Mouse (Mus musculus): ENCODE data around the gene Hagh. TPM values are rescaled to one million over a fixed set of nuclear protein-coding genes. Genes with fewer than 3 reads are reported as not detected.
A peak's percentile ranks its signal among the peaks of the same experiment; 100 is the strongest.

Hagh gene
- polyA plus RNA-seq, 1 experiment, result 352 TPM

- Histone ChIP-seq H3K27me3 (ENCODE audit: control insufficient read depth, insufficient read depth, low read length) (no peaks in the 10 kb centered on the region), H3K27ac (ENCODE audit: insufficient read depth, low read depth, low read length) (peak overlapping the region; percentile 96), H3K4me1 (ENCODE audit: control insufficient read depth, insufficient read depth, insufficient read length, low read length) (peaks cover 12% of the 10 kb centered on the region; the same call in 1 of the 2 replicates), H3K36me3 (ENCODE audit: control insufficient read depth, insufficient read depth, low read length) (peaks cover 19% of the 10 kb centered on the region), H3K4me3 (ENCODE audit: low read depth, low read length) (peak overlapping the region; percentile 96)
- under 1% methylated on average over 21 of the region's 21 CpGs for WGBS
- no peak for TF ChIP-seq POLR2A (IDR thresholded peaks at IDR 0.05; ENCODE audit: low read depth, low read length)
- no peak; the same call in 1 of the 2 replicates for TF ChIP-seq CTCF (IDR thresholded peaks at IDR 0.05; ENCODE audit: extremely low read depth, insufficient read length, insufficient replicate concordance, low read depth, low read length)
Measured at GRCm38 (mm10) chr17:24849733-24850064, 9.8 kb downstream of the Hagh start.

DNA sequence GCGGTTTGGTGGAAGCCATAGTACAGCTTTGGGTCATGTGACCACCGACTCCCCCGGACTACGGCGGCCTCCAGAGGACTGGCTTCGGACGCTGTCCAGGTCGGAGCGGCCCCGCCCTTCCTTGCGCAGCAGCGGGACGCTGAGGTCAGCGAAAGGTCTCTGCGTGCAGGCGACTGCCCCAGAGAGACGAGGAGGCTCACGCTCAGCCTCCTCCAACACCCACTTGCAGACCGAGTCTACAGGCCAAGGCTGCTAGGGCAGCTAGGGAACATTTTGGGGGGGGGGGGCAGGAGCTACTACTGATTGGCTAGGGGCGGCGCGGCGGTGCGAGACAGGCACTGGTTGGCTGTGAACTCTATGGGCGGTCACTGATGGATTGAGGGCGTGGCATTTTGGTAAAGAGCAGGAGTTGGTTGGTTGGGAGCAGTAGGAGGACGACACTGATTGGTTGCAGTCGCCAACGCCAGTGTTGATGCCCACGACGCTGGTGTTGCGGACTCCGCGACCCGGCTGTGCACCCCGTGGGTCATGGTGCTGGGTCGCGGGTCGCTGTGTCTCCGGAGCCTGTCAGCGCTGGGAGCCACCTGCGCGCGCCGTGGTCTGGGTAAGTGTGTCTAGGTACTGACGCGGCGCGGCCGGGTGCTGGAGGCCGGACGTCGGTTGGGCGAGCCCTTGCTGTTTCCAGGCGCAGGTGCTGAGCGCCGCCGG, 10.3 kb downstream of the Hagh start, which contains the start of gene Fahd1:
Gene Fahd1, minus strand, starts transcription at position 300 of the 708 bp plus-strand sequence.
- no peaks in the 10 kb centered on the region for H3K27me3 ChIP-seq (ENCODE audit: control insufficient read depth, insufficient read depth, low read length)
- H3K36me3 ChIP-seq (ENCODE audit: control insufficient read depth, insufficient read depth, low read length), result peaks cover 23% of the 10 kb centered on the region
- H3K4me1 ChIP-seq (ENCODE audit: control insufficient read depth, insufficient read depth, insufficient read length, low read length), result peaks cover 12% of the 10 kb centered on the region; the same call in 1 of the 2 replicates
- TF ChIP-seq CTCF (IDR thresholded peaks at IDR 0.05; ENCODE audit: extremely low read depth, insufficient read length, insufficient replicate concordance, low read depth, low read length) (no peak), POLR2A (IDR thresholded peaks at IDR 0.05; ENCODE audit: low read depth, low read length) (peak; percentile 91)
- WGBS, result under 1% methylated on average over 58 of the region's 58 CpGs
- H3K27ac ChIP-seq (ENCODE audit: insufficient read depth, low read depth, low read length), result peak within 1 kb of the TSS; percentile 96
- peak within 1 kb of the TSS; percentile 96 for H3K4me3 ChIP-seq (ENCODE audit: low read depth, low read length)

- WGBS, result 0% methylated on average over 20 of the region's 20 CpGs
- TF ChIP-seq CTCF (IDR thresholded peaks at IDR 0.05; ENCODE audit: extremely low read depth, insufficient read length, insufficient replicate concordance, low read depth, low read length), result no peak
- TF ChIP-seq POLR2A (IDR thresholded peaks at IDR 0.05; ENCODE audit: low read depth, low read length), result no peak
- H3K27ac ChIP-seq (ENCODE audit: insufficient read depth, low read depth, low read length), result peak overlapping the region; percentile 76
- peak overlapping the region; percentile 96 for H3K4me3 ChIP-seq (ENCODE audit: low read depth, low read length)
- peaks cover 28% of the 10 kb centered on the region for H3K36me3 ChIP-seq (ENCODE audit: control insufficient read depth, insufficient read depth, low read length)
- H3K4me1 ChIP-seq (ENCODE audit: control insufficient read depth, insufficient read depth, insufficient read length, low read length), result peaks cover 10% of the 10 kb centered on the region; the same call in 1 of the 2 replicates
- H3K27me3 ChIP-seq (ENCODE audit: control insufficient read depth, insufficient read depth, low read length), result no peaks in the 10 kb centered on the region
Measured at GRCm38 (mm10) chr17:24850773-24851127, 10.8 kb downstream of the Hagh start.

DNA sequence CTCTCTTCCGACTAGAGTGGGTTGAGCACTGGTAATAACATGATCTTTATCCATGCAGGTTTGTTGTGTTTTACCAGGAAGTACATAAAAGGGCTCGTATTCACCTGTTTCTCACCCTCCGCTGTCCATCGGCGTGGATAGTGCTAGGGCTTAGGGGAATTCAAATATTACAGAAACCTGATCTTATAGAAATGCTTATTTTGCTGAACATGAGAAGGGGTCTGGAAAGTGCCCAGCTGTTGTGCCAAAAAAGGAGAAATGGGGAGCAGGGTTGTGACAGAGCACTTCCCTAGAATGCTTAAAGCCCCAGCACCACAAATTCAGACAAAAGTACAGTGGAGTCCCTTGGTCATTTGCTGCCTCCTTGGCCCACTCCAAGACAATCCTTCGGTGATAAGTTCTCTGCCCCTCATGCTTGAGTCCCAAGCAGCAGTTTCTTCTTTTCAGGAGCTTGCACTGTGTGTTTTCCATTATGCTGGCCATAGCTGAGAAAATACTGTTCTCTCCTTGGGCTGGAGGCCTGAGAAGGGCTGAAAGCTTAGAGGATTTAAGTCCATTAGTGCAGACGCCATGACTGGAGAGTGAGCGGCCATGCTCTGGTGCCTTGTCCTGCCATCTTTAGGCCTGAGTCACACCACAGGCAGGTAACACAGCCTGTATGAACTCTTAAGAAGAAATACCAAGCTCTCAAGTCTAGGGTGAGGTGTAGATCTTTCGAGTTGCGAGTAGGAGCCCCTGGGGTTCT, 11.6 kb downstream of the Hagh start:
- no peaks in the 10 kb centered on the region for H3K27me3 ChIP-seq (ENCODE audit: control insufficient read depth, insufficient read depth, low read length)
- H3K27ac ChIP-seq (ENCODE audit: insufficient read depth, low read depth, low read length), result no peak overlapping the region
- H3K36me3 ChIP-seq (ENCODE audit: control insufficient read depth, insufficient read depth, low read length), result peaks cover 34% of the 10 kb centered on the region
- no peak for TF ChIP-seq POLR2A (IDR thresholded peaks at IDR 0.05; ENCODE audit: low read depth, low read length)
- TF ChIP-seq CTCF (IDR thresholded peaks at IDR 0.05; ENCODE audit: extremely low read depth, insufficient read length, insufficient replicate concordance, low read depth, low read length), result no peak
- H3K4me3 ChIP-seq (ENCODE audit: low read depth, low read length), result peak overlapping the region; percentile 96
- WGBS, result 56% methylated on average over 10 of the region's 10 CpGs
- H3K4me1 ChIP-seq (ENCODE audit: control insufficient read depth, insufficient read depth, insufficient read length, low read length), result peaks cover 7% of the 10 kb centered on the region; the same call in 1 of the 2 replicates

DNA sequence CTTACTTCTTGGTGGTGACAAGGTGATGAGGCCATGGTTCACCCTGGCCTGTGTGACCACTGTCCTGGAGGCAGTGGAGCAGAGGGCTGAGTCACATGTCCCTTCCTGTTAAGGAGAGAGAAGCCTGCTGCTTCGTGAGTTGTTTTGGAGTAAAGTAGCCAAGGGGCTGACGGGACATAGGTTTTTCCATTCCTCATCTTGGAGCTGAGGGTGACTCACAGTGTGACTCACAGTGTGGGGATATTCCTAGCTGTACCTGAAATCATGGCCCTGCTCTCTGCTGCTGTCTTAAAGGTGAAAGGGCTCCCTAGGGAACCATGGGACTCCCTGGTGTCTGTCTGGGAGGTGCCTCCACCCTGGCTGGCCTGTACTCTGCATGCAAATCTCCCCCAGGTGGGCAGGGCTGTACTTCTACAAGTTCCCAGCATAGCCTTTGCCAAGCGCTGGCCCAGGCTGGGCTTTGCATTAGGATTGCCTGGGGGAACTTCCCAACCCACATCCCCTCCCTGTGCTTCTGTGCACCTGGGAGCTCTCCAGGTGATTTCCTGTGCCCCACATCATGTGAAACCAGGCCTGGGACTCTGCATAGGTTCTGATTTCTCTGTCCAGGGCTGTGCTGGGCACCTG, 16.0 kb downstream of the Hagh start:
- no peaks in the 10 kb centered on the region for H3K27me3 ChIP-seq (ENCODE audit: control insufficient read depth, insufficient read depth, low read length)
- 88% methylated on average over 3 of the region's 3 CpGs for WGBS
- H3K27ac ChIP-seq (ENCODE audit: insufficient read depth, low read depth, low read length), result no peak overlapping the region
- peaks cover 61% of the 10 kb centered on the region for H3K36me3 ChIP-seq (ENCODE audit: control insufficient read depth, insufficient read depth, low read length)
- no peak for TF ChIP-seq CTCF (IDR thresholded peaks at IDR 0.05; ENCODE audit: extremely low read depth, insufficient read length, insufficient replicate concordance, low read depth, low read length)
- TF ChIP-seq POLR2A (IDR thresholded peaks at IDR 0.05; ENCODE audit: low read depth, low read length), result no peak
- peaks cover 5% of the 10 kb centered on the region; the same call in 1 of the 2 replicates for H3K4me1 ChIP-seq (ENCODE audit: control insufficient read depth, insufficient read depth, insufficient read length, low read length)
- no peak overlapping the region for H3K4me3 ChIP-seq (ENCODE audit: low read depth, low read length)

GRCm38 (mm10) chr17:24856589-24856988, 16.6 kb downstream of the Hagh start:
- TF ChIP-seq POLR2A (IDR thresholded peaks at IDR 0.05; ENCODE audit: low read depth, low read length) (no peak), CTCF (IDR thresholded peaks at IDR 0.05; ENCODE audit: extremely low read depth, insufficient read length, insufficient replicate concordance, low read depth, low read length) (no peak)
- H3K4me3 ChIP-seq (ENCODE audit: low read depth, low read length), result no peak overlapping the region
- 92% methylated on average over 13 of the region's 13 CpGs for WGBS
- peaks cover 3% of the 10 kb centered on the region; the same call in 1 of the 2 replicates for H3K4me1 ChIP-seq (ENCODE audit: control insufficient read depth, insufficient read depth, insufficient read length, low read length)
- H3K27ac ChIP-seq (ENCODE audit: insufficient read depth, low read depth, low read length), result no peak overlapping the region
- H3K36me3 ChIP-seq (ENCODE audit: control insufficient read depth, insufficient read depth, low read length), result peaks cover 67% of the 10 kb centered on the region
- H3K27me3 ChIP-seq (ENCODE audit: control insufficient read depth, insufficient read depth, low read length), result no peaks in the 10 kb centered on the region

Measured in small intestine, adult 2 months (tissue).